Mouse (Mus musculus) heart, embryonic 16.5 days (tissue): ENCODE measurements at regions not wholly inside any gene's neighbourhood (a gene's known extent, or its start where the extent isn't known, plus 50 kb on each side); places are given as distances from the start of the nearest gene placed in this dataset.

Experiments
- ATAC-seq: fragments of 200-750 bp; cut with Nextera tagmentation; replicated peaks from 2 replicates; pipeline ENCODE4 v1.8.0; 2017; ENCODE audit warnings: moderate number of reproducible peaks; ENCODE audit not compliant: insufficient read depth, low FRiP score; ENCODE audit errors: extremely low read depth
- H3K27ac ChIP-seq: fragments of 300-500 bp; sonication (generic); 2 replicates; pipeline ENCODE4 v1.5.1; 2014; ENCODE audit warnings: mild to moderate bottlenecking, low read length, control low read depth, moderate library complexity
- H3K27me3 ChIP-seq: fragments of 300-500 bp; sonication (generic); 2 replicates; pipeline ENCODE4 v1.6.1; 2014; ENCODE audit warnings: low read length, mixed read lengths; ENCODE audit not compliant: control insufficient read depth, insufficient read depth
- H3K36me3 ChIP-seq: fragments of 300-500 bp; sonication (generic); 2 replicates; pipeline ENCODE4 v1.6.1; 2014; ENCODE audit not compliant: control insufficient read depth, insufficient read depth
- H3K4me1 ChIP-seq: fragments of 300-500 bp; sonication (generic); 2 replicates; pipeline ENCODE4 v1.6.1; 2014; ENCODE audit warnings: low read length, mixed read lengths; ENCODE audit not compliant: control insufficient read depth, insufficient read depth
- H3K4me2 ChIP-seq: fragments of 300-500 bp; sonication (generic); 2 replicates; pipeline ENCODE4 v1.6.1; 2014; ENCODE audit warnings: low read depth, mild to moderate bottlenecking, control low read depth, low read length
- H3K4me3 ChIP-seq: fragments of 300-500 bp; sonication (generic); 2 replicates; pipeline ENCODE4 v1.5.1; 2014; ENCODE audit warnings: mild to moderate bottlenecking, control low read depth, low read length
- H3K9ac ChIP-seq: fragments of 300-500 bp; sonication (generic); 2 replicates; pipeline ENCODE4 v1.6.1; 2014; ENCODE audit warnings: low read length, control low read depth
- H3K9me3 ChIP-seq: fragments of 300-500 bp; sonication (generic); replicated peaks from 2 replicates; pipeline ENCODE4 v1.6.1; 2016; ENCODE audit warnings: low read length; ENCODE audit not compliant: control insufficient read depth
- WGBS: fragments of 180-500 bp; shearing (Covaris S2); extraction: QIAGEN DNeasy Blood & Tissue Kit; methylation state at CpG from one replicate; pipeline ENCODE4 v1.1.7; 2014; 5-methylcytosine and 5-hydroxymethylcytosine counted together

DNA sequence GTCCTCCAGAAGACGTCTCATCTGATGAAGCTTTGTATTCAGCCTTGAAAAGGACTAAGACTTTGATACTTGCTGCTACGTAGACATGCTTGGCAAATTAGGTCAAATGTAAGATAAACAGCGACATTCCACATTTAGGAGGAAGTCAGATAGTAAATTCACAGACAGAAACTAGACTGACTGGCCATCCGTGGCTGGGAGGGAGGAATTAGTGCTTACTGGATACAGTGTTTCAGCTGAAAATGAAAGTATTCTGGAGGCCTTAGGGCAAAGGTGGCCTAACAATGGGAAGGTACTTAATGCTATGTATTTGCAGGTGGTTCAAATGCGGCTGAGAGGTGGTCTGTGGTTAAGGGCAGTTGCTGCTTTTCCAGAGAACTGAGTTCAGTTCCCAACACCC, 137.1 kb downstream of the Map3k7 start:
- Histone ChIP-seq H3K9me3 (no peaks in the 10 kb centered on the region), H3K4me3 (no peak overlapping the region), H3K36me3 (no peaks in the 10 kb centered on the region), H3K27me3 (no peaks in the 10 kb centered on the region), H3K9ac (no peak overlapping the region), H3K4me2 (no peak overlapping the region), H3K4me1 (no peaks in the 10 kb centered on the region), H3K27ac (no peak overlapping the region)
- 48% methylated on average over 5 of the region's 5 CpGs for WGBS
- no peak for ATAC-seq

- 8% methylated on average over 5 of the region's 5 CpGs for WGBS
- H3K4me2 ChIP-seq, result peak overlapping the region; percentile 29; the same call in 1 of the 2 replicates
- ATAC-seq, result 0 out of 2 replicates have a peak, but pooled peaks have one; percentile 28
These were observed 131.9 kb upstream of the Bach2 start for GRCm38 (mm10) chr4:32106664-32107171.

GRCm38 (mm10) chr4:32122320-32122719, 116.3 kb upstream of the Bach2 start:
- Histone ChIP-seq H3K4me1 (no peaks in the 10 kb centered on the region), H3K27ac (no peak overlapping the region), H3K4me2 (no peak overlapping the region), H3K4me3 (no peak overlapping the region), H3K36me3 (no peaks in the 10 kb centered on the region), H3K9me3 (no peaks in the 10 kb centered on the region), H3K27me3 (no peaks in the 10 kb centered on the region), H3K9ac (no peak overlapping the region)
- WGBS, result 79% methylated on average over 6 of the region's 6 CpGs
- ATAC-seq, result no peak

More at GRCm38 (mm10) chr4:32106664-32107171, 131.9 kb upstream of the Bach2 start:
- Histone ChIP-seq H3K9ac (no peak overlapping the region), H3K27ac (peak overlapping the region; percentile 29; the same call in 1 of the 2 replicates), H3K4me1 (peaks cover 9% of the 10 kb centered on the region), H3K36me3 (no peaks in the 10 kb centered on the region), H3K4me3 (no peak overlapping the region), H3K9me3 (no peaks in the 10 kb centered on the region), H3K27me3 (no peaks in the 10 kb centered on the region)

- no peaks in the 10 kb centered on the region for H3K36me3 ChIP-seq
- H3K27me3 ChIP-seq, result no peaks in the 10 kb centered on the region
- no peaks in the 10 kb centered on the region for H3K9me3 ChIP-seq
- H3K4me3 ChIP-seq, result no peak overlapping the region
- H3K9ac ChIP-seq, result no peak overlapping the region
- H3K27ac ChIP-seq, result no peak overlapping the region
- WGBS, result 75% methylated on average over 8 of the region's 8 CpGs
- no peak for ATAC-seq
- no peak overlapping the region for H3K4me2 ChIP-seq
- no peaks in the 10 kb centered on the region for H3K4me1 ChIP-seq
These were observed 111.8 kb upstream of the Bach2 start for GRCm38 (mm10) chr4:32126828-32127227.

DNA sequence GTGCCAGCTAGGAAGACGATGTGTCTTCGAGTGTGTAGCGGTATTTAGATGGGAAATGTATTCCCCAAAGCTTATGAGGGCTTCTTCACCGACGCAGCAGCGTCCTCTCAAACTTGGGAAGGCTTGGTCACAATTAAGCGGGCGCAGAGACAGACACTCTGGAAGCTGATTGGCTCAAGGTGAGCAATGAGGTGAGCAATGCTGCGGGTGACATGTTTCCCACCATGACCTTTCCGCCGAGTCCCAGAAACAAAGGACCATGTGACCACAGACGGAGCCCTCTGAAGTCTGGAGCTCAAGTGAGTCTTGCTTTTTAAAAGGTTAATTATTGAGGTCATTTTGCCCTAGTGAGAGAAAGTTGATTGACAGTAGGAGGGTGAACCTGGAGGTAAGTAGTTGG, 108.0 kb upstream of the Bach2 start:
- 71% methylated on average over 12 of the region's 12 CpGs for WGBS
- Histone ChIP-seq H3K4me2 (no peak overlapping the region), H3K4me3 (no peak overlapping the region), H3K9ac (no peak overlapping the region), H3K36me3 (no peaks in the 10 kb centered on the region), H3K27me3 (no peaks in the 10 kb centered on the region), H3K4me1 (no peaks in the 10 kb centered on the region), H3K27ac (no peak overlapping the region), H3K9me3 (no peaks in the 10 kb centered on the region)
- no peak for ATAC-seq

DNA sequence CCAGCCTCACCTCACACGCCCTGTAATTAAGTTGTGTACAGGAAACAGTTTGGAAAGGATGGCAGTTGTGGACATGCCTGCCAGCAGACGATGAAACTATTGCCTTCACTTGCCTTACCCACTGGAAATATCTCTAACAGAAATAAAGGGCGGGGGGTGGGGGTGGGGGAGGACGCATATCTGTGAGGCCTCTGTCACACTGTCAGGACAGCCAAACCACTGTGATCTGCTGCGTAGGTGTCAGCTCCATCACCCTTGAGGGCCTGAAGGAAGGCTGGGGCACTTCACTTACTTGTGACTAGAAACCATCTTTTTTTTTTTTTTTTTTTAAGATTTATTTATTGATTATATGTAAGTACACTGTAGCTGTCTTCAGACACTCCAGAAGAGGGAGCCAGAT, 106.8 kb upstream of the Bach2 start:
- H3K27me3 ChIP-seq, result no peaks in the 10 kb centered on the region
- no peaks in the 10 kb centered on the region for H3K9me3 ChIP-seq
- no peak overlapping the region for H3K4me2 ChIP-seq
- no peaks in the 10 kb centered on the region for H3K4me1 ChIP-seq
- no peaks in the 10 kb centered on the region for H3K36me3 ChIP-seq
- ATAC-seq, result no peak
- H3K27ac ChIP-seq, result no peak overlapping the region
- 73% methylated on average over 5 of the region's 5 CpGs for WGBS
- no peak overlapping the region for H3K4me3 ChIP-seq
- no peak overlapping the region for H3K9ac ChIP-seq

GRCm38 (mm10) chr4:32136151-32136550, 102.5 kb upstream of the Bach2 start:
- Histone ChIP-seq H3K36me3 (no peaks in the 10 kb centered on the region), H3K27ac (no peak overlapping the region), H3K4me2 (no peak overlapping the region), H3K9me3 (no peaks in the 10 kb centered on the region), H3K4me3 (no peak overlapping the region), H3K9ac (no peak overlapping the region), H3K27me3 (no peaks in the 10 kb centered on the region), H3K4me1 (peaks cover 8% of the 10 kb centered on the region; the same call in 1 of the 2 replicates)
- ATAC-seq, result no peak
- 67% methylated on average over 8 of the region's 10 CpGs for WGBS

DNA sequence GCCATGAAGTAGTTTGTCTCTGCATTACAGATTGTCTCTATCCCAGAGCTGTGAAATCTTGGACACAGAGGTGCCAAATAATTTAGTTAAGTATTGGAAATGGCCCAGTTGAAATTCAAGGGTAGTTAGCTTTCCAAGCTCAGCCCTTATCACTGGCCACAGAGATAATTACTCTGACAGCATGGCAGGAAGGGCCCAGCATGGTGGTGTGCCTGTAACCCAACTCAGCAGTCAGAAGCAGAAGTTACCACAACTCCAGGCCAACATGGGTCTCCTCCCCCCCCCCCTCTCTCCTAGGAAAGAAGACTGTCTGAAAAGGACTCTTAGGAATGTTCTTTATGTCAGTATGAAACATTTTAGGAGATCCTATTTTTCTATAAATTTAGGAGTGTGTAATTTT, 101.4 kb upstream of the Bach2 start:
- no peaks in the 10 kb centered on the region for H3K36me3 ChIP-seq
- ATAC-seq, result no peak
- peaks cover 13% of the 10 kb centered on the region; the same call in 1 of the 2 replicates for H3K4me1 ChIP-seq

DNA sequence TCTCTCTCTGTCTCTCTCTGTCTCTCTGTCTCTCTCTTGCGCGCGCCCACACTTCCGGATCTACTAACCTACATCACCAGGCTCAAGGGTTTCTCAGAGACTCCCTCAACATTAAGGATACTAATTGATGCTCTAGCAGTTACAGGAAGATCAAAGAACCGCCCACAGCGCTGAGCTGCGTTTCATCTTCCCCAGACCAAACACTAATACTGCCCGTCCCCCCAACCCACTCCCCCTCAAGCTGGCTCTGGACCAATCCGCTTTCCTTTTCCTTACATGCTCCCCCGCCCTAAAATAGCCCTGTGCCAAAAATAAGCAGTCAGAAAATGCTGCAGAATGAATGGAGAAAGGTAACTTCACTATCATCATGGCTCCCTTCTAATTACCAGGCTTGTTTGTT, 100.6 kb upstream of the Bach2 start:
- Histone ChIP-seq H3K27ac (no peak overlapping the region), H3K36me3 (no peaks in the 10 kb centered on the region), H3K4me1 (peaks cover 17% of the 10 kb centered on the region), H3K4me3 (no peak overlapping the region), H3K27me3 (no peaks in the 10 kb centered on the region), H3K9me3 (no peaks in the 10 kb centered on the region), H3K4me2 (no peak overlapping the region), H3K9ac (no peak overlapping the region)
- 65% methylated on average over 10 of the region's 10 CpGs for WGBS
- no peak for ATAC-seq

More for the DNA sequence above, 101.4 kb upstream of the Bach2 start:
- Histone ChIP-seq H3K9me3 (no peaks in the 10 kb centered on the region), H3K4me3 (no peak overlapping the region), H3K4me2 (no peak overlapping the region), H3K9ac (no peak overlapping the region), H3K27me3 (no peaks in the 10 kb centered on the region), H3K27ac (no peak overlapping the region)
